Mouse (Mus musculus) C2C12 (cell line): ENCODE results near the gene Zgrf1.

Source experiments
- CEBPB ChIP-seq: IDR thresholded peaks from one replicate; pipeline ENCODE4 v1.6.1; 2011; ENCODE audit warnings: low read depth, mild to moderate bottlenecking, control low read depth, moderate library complexity
- CTCF ChIP-seq: IDR thresholded peaks from one replicate; pipeline ENCODE4 v1.5.1; 2011; ENCODE audit not compliant: control insufficient read depth, insufficient read depth, insufficient read length
- MAX ChIP-seq: IDR thresholded peaks from one replicate; pipeline ENCODE4 v1.6.1; 2011; ENCODE audit warnings: mild to moderate bottlenecking, control low read depth
- MYOG ChIP-seq: IDR thresholded peaks from one replicate; pipeline ENCODE4 v1.6.1; 2011; ENCODE audit not compliant: control insufficient read depth, insufficient read length; ENCODE audit errors: extremely low read depth
- USF1 ChIP-seq: IDR thresholded peaks from one replicate; pipeline ENCODE4 v1.6.1; 2011; ENCODE audit warnings: low read depth, mild to moderate bottlenecking, control low read depth, moderate library complexity

DNA sequence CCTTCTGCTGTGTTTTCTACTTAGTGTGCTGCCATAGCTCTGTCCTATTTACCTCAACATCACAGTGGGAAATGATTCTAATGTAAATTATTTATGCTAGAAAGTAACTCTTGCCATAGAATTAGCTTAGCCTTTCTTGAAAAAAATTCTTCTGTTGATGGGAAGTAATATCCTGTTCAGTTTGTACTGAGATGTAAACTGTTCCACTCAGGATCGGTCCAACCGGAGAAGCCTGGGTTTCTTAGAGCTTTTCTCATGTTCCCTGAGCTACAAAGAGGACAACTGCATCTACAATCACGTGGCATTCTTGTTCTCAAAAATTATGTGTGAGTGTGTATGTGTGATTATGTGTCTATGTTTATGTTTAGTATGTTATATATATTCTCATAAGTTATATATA lies 24.1 kb upstream of the Zgrf1 start:
- TF ChIP-seq CTCF = no peak
- TF ChIP-seq USF1 = no peak
- TF ChIP-seq MYOG = no peak
- TF ChIP-seq CEBPB = no peak
- TF ChIP-seq MAX = no peak
